Mouse (Mus musculus): ENCODE data around the gene Wdr90. TPM values are rescaled to one million over a fixed set of nuclear protein-coding genes. Genes with fewer than 3 reads are reported as not detected.

The Wdr90 gene
- total RNA-seq, 1 experiment: 24.7 TPM

- in situ Hi-C loops (cut with MboI; ENCODE audit: low sequenced_read_pairs in 2 of 2, unreplicated experiment in 2 of 2): no loop called here
- Histone ChIP-seq H3K9me3 (ENCODE audit: control insufficient read depth, insufficient read depth, low read depth, low read length) (no peaks in the 10 kb centered on the region), H3K4me3 (ENCODE audit: insufficient read depth in 1 of 2, low read depth in 1 of 2, low read length in 2 of 2, poor library complexity in 1 of 2, severe bottlenecking in 1 of 2) (no peak overlapping the region), H3K27ac (ENCODE audit: insufficient read depth, low read depth, low read length, poor library complexity, severe bottlenecking) (no peak overlapping the region), H3K9ac (ENCODE audit: insufficient read depth, low read depth, low read length, poor library complexity, severe bottlenecking) (no peak overlapping the region), H3K36me3 (ENCODE audit: control insufficient read depth, insufficient read depth, low read length, poor library complexity, severe bottlenecking) (peaks cover 26% of the 10 kb centered on the region), H3K4me1 (ENCODE audit: control insufficient read depth in 2 of 2, insufficient read depth in 2 of 2, low read length in 2 of 2, poor library complexity in 1 of 2) (peaks cover 3 to 17% of the 10 kb centered on the region in 2 experiments; a peak in 3 of 4 replicates)
- TF ChIP-seq ZNF384 (IDR thresholded peaks at IDR 0.05; ENCODE audit: low read depth, low read length) (no peak), MAFK (IDR thresholded peaks at IDR 0.05; ENCODE audit: insufficient read depth, low read depth, low read length) (no peak), ZC3H11A (IDR thresholded peaks at IDR 0.05; ENCODE audit: borderline replicate concordance, low read depth, low read length) (no peak), HCFC1 (IDR thresholded peaks at IDR 0.05; ENCODE audit: borderline replicate concordance, insufficient read depth, low read length) (no peak), CHD2 (IDR thresholded peaks at IDR 0.05; ENCODE audit: low read depth, low read length) (no peak)
- no peak for DNase-seq (ENCODE audit: low read depth, low spot score)
These were observed 26.2 kb upstream of the Wdr90 start for GRCm38 (mm10) chr17:25887467-25887866.

GRCm38 (mm10) chr17:25886806-25887205 is 25.5 kb upstream of the Wdr90 start:
- Histone ChIP-seq H3K4me1 (ENCODE audit: control insufficient read depth in 2 of 2, insufficient read depth in 2 of 2, low read length in 2 of 2, poor library complexity in 1 of 2) (peaks cover 4 to 22% of the 10 kb centered on the region in 2 experiments; a peak in 3 of 4 replicates), H3K9ac (ENCODE audit: insufficient read depth, low read depth, low read length, poor library complexity, severe bottlenecking) (no peak overlapping the region), H3K36me3 (ENCODE audit: control insufficient read depth, insufficient read depth, low read length, poor library complexity, severe bottlenecking) (peaks cover 26% of the 10 kb centered on the region), H3K9me3 (ENCODE audit: control insufficient read depth, insufficient read depth, low read depth, low read length) (no peaks in the 10 kb centered on the region), H3K27ac (ENCODE audit: insufficient read depth, low read depth, low read length, poor library complexity, severe bottlenecking) (no peak overlapping the region), H3K4me3 (ENCODE audit: insufficient read depth in 1 of 2, low read depth in 1 of 2, low read length in 2 of 2, poor library complexity in 1 of 2, severe bottlenecking in 1 of 2) (no peak overlapping the region)
- in situ Hi-C loops (cut with MboI; ENCODE audit: low sequenced_read_pairs in 2 of 2, unreplicated experiment in 2 of 2): no loop called here
- no peak for DNase-seq (ENCODE audit: low read depth, low spot score)
- no peak for TF ChIP-seq MAFK (IDR thresholded peaks at IDR 0.05; ENCODE audit: insufficient read depth, low read depth, low read length)

- no peaks in the 10 kb centered on the region for H3K9me3 ChIP-seq (ENCODE audit: control insufficient read depth, insufficient read depth, low read depth, low read length)
- H3K36me3 ChIP-seq (ENCODE audit: control insufficient read depth, insufficient read depth, low read length, poor library complexity, severe bottlenecking): peaks cover 30% of the 10 kb centered on the region
- H3K4me1 ChIP-seq (ENCODE audit: control insufficient read depth in 2 of 2, insufficient read depth in 2 of 2, low read length in 2 of 2, poor library complexity in 1 of 2): peaks cover 8 to 32% of the 10 kb centered on the region in 2 experiments; a peak in 3 of 4 replicates
- in situ Hi-C loops (cut with MboI; ENCODE audit: low sequenced_read_pairs in 2 of 2, unreplicated experiment in 2 of 2): no loop called here
- TF ChIP-seq MAFK (IDR thresholded peaks at IDR 0.05; ENCODE audit: insufficient read depth, low read depth, low read length) (no peak), ZNF384 (IDR thresholded peaks at IDR 0.05; ENCODE audit: low read depth, low read length) (no peak), CHD2 (IDR thresholded peaks at IDR 0.05; ENCODE audit: low read depth, low read length) (no peak), ZC3H11A (IDR thresholded peaks at IDR 0.05; ENCODE audit: borderline replicate concordance, low read depth, low read length) (no peak)
- no peak overlapping the region; the same call in 1 of the 2 replicates for H3K27ac ChIP-seq (ENCODE audit: insufficient read depth, low read depth, low read length, poor library complexity, severe bottlenecking)
- no peak overlapping the region for H3K9ac ChIP-seq (ENCODE audit: insufficient read depth, low read depth, low read length, poor library complexity, severe bottlenecking)
- no peak for DNase-seq (ENCODE audit: low read depth, low spot score)
- H3K4me3 ChIP-seq (ENCODE audit: insufficient read depth in 1 of 2, low read depth in 1 of 2, low read length in 2 of 2, poor library complexity in 1 of 2, severe bottlenecking in 1 of 2): no peak overlapping the region
These were observed 24.3 kb upstream of the Wdr90 start for GRCm38 (mm10) chr17:25885636-25886035.

DNA sequence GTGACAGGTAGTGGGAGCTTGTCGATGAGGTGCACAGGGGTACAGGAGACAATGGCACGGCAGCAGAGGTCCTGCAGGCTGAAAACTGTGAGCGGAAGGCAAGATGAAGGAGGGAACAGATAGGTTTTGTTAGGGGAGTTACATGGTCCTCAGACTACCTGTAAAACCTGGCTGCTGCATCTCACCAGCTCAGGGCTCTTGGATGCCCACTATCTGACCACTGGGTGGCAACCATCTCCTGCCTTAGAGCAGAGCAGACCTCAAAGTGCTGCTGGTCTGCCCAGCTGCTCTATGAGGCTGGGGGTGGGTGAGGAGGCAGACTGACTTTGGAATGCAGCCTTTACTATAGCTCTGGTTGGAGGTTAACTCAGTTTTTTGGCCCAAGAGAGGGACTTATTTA is 22.5 kb upstream of the Wdr90 start:
- H3K9ac ChIP-seq (ENCODE audit: insufficient read depth, low read depth, low read length, poor library complexity, severe bottlenecking): no peak overlapping the region
- no peak for DNase-seq (ENCODE audit: low read depth, low spot score)
- H3K4me3 ChIP-seq (ENCODE audit: insufficient read depth in 1 of 2, low read depth in 1 of 2, low read length in 2 of 2, poor library complexity in 1 of 2, severe bottlenecking in 1 of 2): no peak overlapping the region
- H3K36me3 ChIP-seq (ENCODE audit: control insufficient read depth, insufficient read depth, low read length, poor library complexity, severe bottlenecking): peaks cover 26% of the 10 kb centered on the region
- in situ Hi-C loops (cut with MboI; ENCODE audit: low sequenced_read_pairs in 2 of 2, unreplicated experiment in 2 of 2): no loop called here
- TF ChIP-seq ZNF384 (IDR thresholded peaks at IDR 0.05; ENCODE audit: low read depth, low read length) (no peak), CHD2 (IDR thresholded peaks at IDR 0.05; ENCODE audit: low read depth, low read length) (no peak), HCFC1 (IDR thresholded peaks at IDR 0.05; ENCODE audit: borderline replicate concordance, insufficient read depth, low read length) (no peak), ZC3H11A (IDR thresholded peaks at IDR 0.05; ENCODE audit: borderline replicate concordance, low read depth, low read length) (no peak)
- no peak overlapping the region for H3K27ac ChIP-seq (ENCODE audit: insufficient read depth, low read depth, low read length, poor library complexity, severe bottlenecking)
- H3K9me3 ChIP-seq (ENCODE audit: control insufficient read depth, insufficient read depth, low read depth, low read length): no peaks in the 10 kb centered on the region
- peaks cover 8 to 44% of the 10 kb centered on the region in 2 experiments; a peak in 3 of 4 replicates for H3K4me1 ChIP-seq (ENCODE audit: control insufficient read depth in 2 of 2, insufficient read depth in 2 of 2, low read length in 2 of 2, poor library complexity in 1 of 2)

- no peak for DNase-seq (ENCODE audit: low read depth, low spot score)
- peaks cover 8 to 47% of the 10 kb centered on the region in 2 experiments; a peak in 3 of 4 replicates for H3K4me1 ChIP-seq (ENCODE audit: control insufficient read depth in 2 of 2, insufficient read depth in 2 of 2, low read length in 2 of 2, poor library complexity in 1 of 2)
- no peak overlapping the region for H3K27ac ChIP-seq (ENCODE audit: insufficient read depth, low read depth, low read length, poor library complexity, severe bottlenecking)
- no peaks in the 10 kb centered on the region for H3K9me3 ChIP-seq (ENCODE audit: control insufficient read depth, insufficient read depth, low read depth, low read length)
- H3K36me3 ChIP-seq (ENCODE audit: control insufficient read depth, insufficient read depth, low read length, poor library complexity, severe bottlenecking): peaks cover 31% of the 10 kb centered on the region
- no peak overlapping the region for H3K4me3 ChIP-seq (ENCODE audit: insufficient read depth in 1 of 2, low read depth in 1 of 2, low read length in 2 of 2, poor library complexity in 1 of 2, severe bottlenecking in 1 of 2)
- no peak for TF ChIP-seq MAFK (IDR thresholded peaks at IDR 0.05; ENCODE audit: insufficient read depth, low read depth, low read length)
- TF ChIP-seq CHD2 (IDR thresholded peaks at IDR 0.05; ENCODE audit: low read depth, low read length): no peak
- TF ChIP-seq ZC3H11A (IDR thresholded peaks at IDR 0.05; ENCODE audit: borderline replicate concordance, low read depth, low read length): no peak
- no peak for TF ChIP-seq ZNF384 (IDR thresholded peaks at IDR 0.05; ENCODE audit: low read depth, low read length)
- no peak for TF ChIP-seq HCFC1 (IDR thresholded peaks at IDR 0.05; ENCODE audit: borderline replicate concordance, insufficient read depth, low read length)
- no peak overlapping the region for H3K9ac ChIP-seq (ENCODE audit: insufficient read depth, low read depth, low read length, poor library complexity, severe bottlenecking)
- in situ Hi-C loops (cut with MboI; ENCODE audit: low sequenced_read_pairs in 2 of 2, unreplicated experiment in 2 of 2): no loop called here
These were observed 22.0 kb upstream of the Wdr90 start for GRCm38 (mm10) chr17:25883268-25883667.
